In the genomic region with DNA sequence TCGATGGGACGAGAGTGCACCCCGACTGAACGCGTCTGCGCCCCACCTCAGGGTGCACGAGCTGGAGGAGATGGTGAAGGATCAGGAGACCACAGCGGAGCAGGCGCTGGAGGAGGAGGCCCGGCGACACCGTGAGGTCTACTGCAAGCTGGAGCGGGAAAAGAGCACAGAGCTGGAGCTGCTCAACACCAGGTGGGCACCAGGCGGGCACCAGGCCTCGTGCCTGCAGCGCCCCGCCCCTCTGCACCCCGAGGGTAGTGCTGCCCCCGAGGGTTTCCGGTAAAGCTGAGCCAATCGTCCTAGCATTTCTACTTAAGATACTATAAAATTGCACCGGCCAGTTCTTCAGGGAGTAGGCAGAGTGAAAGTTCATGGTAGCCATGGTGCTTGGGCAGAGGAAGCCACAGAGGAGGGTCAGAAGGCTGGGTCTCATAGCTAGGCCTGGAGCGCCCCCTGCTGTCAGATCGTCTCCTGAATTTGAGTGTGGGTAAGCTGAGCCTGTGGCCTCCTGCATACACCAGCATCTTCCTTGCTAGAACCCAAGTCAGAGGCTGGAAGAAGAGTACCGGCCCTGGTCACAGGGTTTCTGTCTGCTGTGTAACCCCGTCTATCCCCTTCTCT, we compare ENCODE assay signal across 8 mouse cellular contexts.
DNase-seq lines count a peak whose midpoint lies in the region; ATAC-seq and TF ChIP-seq lines count a peak whose summit lies in the region.

No protein-coding gene starts in this region.

- 0 out of 2 replicates have a peak overlapping the region, but pooled peaks have one; percentile 5 for H3K27ac ChIP-seq in CH12.LX (ENCODE audit: insufficient read depth, low read depth)
- no peak overlapping the region for H3K27ac ChIP-seq in forebrain, embryonic 12.5 days
- no peak overlapping the region for H3K27ac ChIP-seq in lung, embryonic 14.5 days (ENCODE audit: low read depth)
- no peak overlapping the region for H3K27ac ChIP-seq in olfactory bulb, adult 2 months (ENCODE audit: insufficient read depth, low read depth, low read length)

- H3K27me3 ChIP-seq in CH12.LX (replicated peaks): no peaks in the 10 kb centered on the region
- H3K27me3 ChIP-seq in forebrain, embryonic 12.5 days: no peaks in the 10 kb centered on the region
- no peaks in the 10 kb centered on the region for H3K27me3 ChIP-seq in lung, embryonic 14.5 days (ENCODE audit: insufficient read depth, low read length)

- dilution Hi-C loops in CH12.LX (cut with MboI; ENCODE audit: extremely low pct_ligation_motif_present, extremely low pct_unique_long_range_greater_than_20kb, low sequenced_read_pairs): no loop called here

- TF ChIP-seq EP300 in CH12.LX (IDR thresholded peaks at IDR 0.05; ENCODE audit: low read length): no peak

- H3K4me1 ChIP-seq in CH12.LX (ENCODE audit: control insufficient read depth in 1 of 2, insufficient read depth in 2 of 2): peaks cover 27 to 54% of the 10 kb centered on the region in 2 experiments
- peaks cover 4% of the 10 kb centered on the region; the same call in 1 of the 2 replicates for H3K4me1 ChIP-seq in forebrain, embryonic 12.5 days
- H3K4me1 ChIP-seq in lung, embryonic 14.5 days (ENCODE audit: insufficient read depth): no peaks in the 10 kb centered on the region
- peaks cover 14% of the 10 kb centered on the region for H3K4me1 ChIP-seq in olfactory bulb, adult 2 months (ENCODE audit: control insufficient read depth, insufficient read depth, low read length)

- in situ Hi-C loops in CH12.LX (cut with MboI; ENCODE audit: low pct_ligation_motif_present, low pct_unique_long_range_greater_than_20kb, low sequenced_read_pairs): loop anchor here (5.0 kb wide), 1 partner anchor 104 kb away; no protein-coding TSS in a partner anchor

- TF ChIP-seq CTCF in CH12.LX (conservative IDR thresholded peaks at IDR 0.05 in 1 of 2, IDR thresholded peaks at IDR 0.05 in 1 of 2; ENCODE audit: low read depth in 2 of 2, low read length in 2 of 2): peak; percentile 82 to 99
- peak; percentile 95 for TF ChIP-seq CTCF in lung, embryonic 14.5 days (IDR thresholded peaks at IDR 0.05; ENCODE audit: low read depth)
- peak; percentile 84 for TF ChIP-seq CTCF in olfactory bulb, adult 2 months (IDR thresholded peaks at IDR 0.05; ENCODE audit: insufficient read depth, low read depth, low read length)

- 69% methylated on average over 26 of the region's 26 CpGs for WGBS in forebrain, embryonic 12.5 days
- 65% methylated on average over 26 of the region's 26 CpGs for WGBS in lung, embryonic 14.5 days
- WGBS in olfactory bulb, adult 2 months: 62% methylated on average over 26 of the region's 26 CpGs

- TF ChIP-seq POLR2A in CH12.LX (IDR thresholded peaks at IDR 0.05; ENCODE audit: low read depth, low read length): no peak
- no peak for TF ChIP-seq POLR2A in olfactory bulb, adult 2 months (IDR thresholded peaks at IDR 0.05; ENCODE audit: insufficient read depth, low read depth, low read length)

- H3K4me2 ChIP-seq in CH12.LX (ENCODE audit: insufficient read depth, low read depth, poor library complexity, severe bottlenecking): no peak overlapping the region
- no peak overlapping the region for H3K4me2 ChIP-seq in forebrain, embryonic 12.5 days
- no peak overlapping the region for H3K4me2 ChIP-seq in lung, embryonic 14.5 days

- intact Hi-C loops in heart, postnatal 36 days (cut with DNase I): loop anchor here (1.0 kb wide), 2 partner anchors 61 to 102 kb away; no protein-coding TSS in a partner anchor

- no peak overlapping the region for H3K9ac ChIP-seq in CH12.LX (ENCODE audit: insufficient read depth, low read depth)
- H3K9ac ChIP-seq in forebrain, embryonic 12.5 days: no peak overlapping the region
- no peak overlapping the region for H3K9ac ChIP-seq in lung, embryonic 14.5 days

- DNase-seq in CH12.LX (ENCODE audit: extremely low read depth): peak; percentile 96
- peak; percentile 67 for DNase-seq in c-Kit-positive CD71-positive TER-119-negative erythroid progenitor cells, embryonic 14.5 days (ENCODE audit: low read depth)
- peak; percentile 86 to 95 for DNase-seq in heart, postnatal 36 days
- peak; percentile 94 for DNase-seq in layer of hippocampus, adult 11-12 months (ENCODE audit: low spot score)
- DNase-seq in lung, embryonic 14.5 days: peak; percentile 97
- DNase-seq in thymus, adult 18-20 months: peak; percentile 67 to 68

- H3K79me2 ChIP-seq in CH12.LX (replicated peaks; ENCODE audit: control insufficient read depth, extremely low read depth, insufficient read depth, poor library complexity, severe bottlenecking): peaks cover 7% of the 10 kb centered on the region; the same call in 1 of the 2 replicates

- peak; percentile 68 for ATAC-seq in forebrain, embryonic 12.5 days (ENCODE audit: low FRiP score)
- ATAC-seq in lung, embryonic 14.5 days (ENCODE audit: insufficient read depth): peak; percentile 81

- H3K36me3 ChIP-seq in CH12.LX (replicated peaks in 1 of 2; ENCODE audit: control insufficient read depth in 1 of 2, insufficient read depth in 1 of 2, low read length in 1 of 2): peaks cover 57 to 76% of the 10 kb centered on the region in 2 experiments
- peaks cover 53% of the 10 kb centered on the region for H3K36me3 ChIP-seq in forebrain, embryonic 12.5 days (replicated peaks)
- no peaks in the 10 kb centered on the region for H3K36me3 ChIP-seq in lung, embryonic 14.5 days (ENCODE audit: insufficient read depth)

- H3K4me3 ChIP-seq in CH12.LX (replicated peaks in 1 of 3; ENCODE audit: low read depth in 2 of 3, low read length in 2 of 3, poor library complexity in 1 of 3): no peak overlapping the region
- H3K4me3 ChIP-seq in forebrain, embryonic 12.5 days (replicated peaks): no peak overlapping the region
- no peak overlapping the region for H3K4me3 ChIP-seq in lung, embryonic 14.5 days (ENCODE audit: low read depth, low read length)
- no peak overlapping the region for H3K4me3 ChIP-seq in olfactory bulb, adult 2 months (ENCODE audit: insufficient read depth, low read depth, low read length)

- no peaks in the 10 kb centered on the region for H3K9me3 ChIP-seq in CH12.LX (replicated peaks; ENCODE audit: low read length)
- no peaks in the 10 kb centered on the region for H3K9me3 ChIP-seq in forebrain, embryonic 12.5 days
- no peaks in the 10 kb centered on the region for H3K9me3 ChIP-seq in lung, embryonic 14.5 days (ENCODE audit: low read depth, low read length)

- TF ChIP-seq RAD21 in CH12.LX (IDR thresholded peaks at IDR 0.05; ENCODE audit: low read depth, low read length): peak; percentile 100

TF ChIP-seq in CH12.LX, 34 proteins besides CTCF, POLR2A, EP300 and RAD21:
- no peak for TF ChIP-seq BHLHE40 (IDR thresholded peaks at IDR 0.05; ENCODE audit: low read depth, low read length)
- TF ChIP-seq UBTF (IDR thresholded peaks at IDR 0.05; ENCODE audit: low read depth, low read length): no peak
- no peak for TF ChIP-seq ZKSCAN1 (IDR thresholded peaks at IDR 0.05; ENCODE audit: borderline replicate concordance, low read depth, low read length)
- no peak for TF ChIP-seq ZNF384 (IDR thresholded peaks at IDR 0.05; ENCODE audit: low read depth, low read length)
- no peak for TF ChIP-seq MAX (IDR thresholded peaks at IDR 0.05; ENCODE audit: low read length)
- TF ChIP-seq USF2 (conservative IDR thresholded peaks at IDR 0.05; ENCODE audit: low read depth, low read length): no peak
- TF ChIP-seq MXI1 (IDR thresholded peaks at IDR 0.05; ENCODE audit: low read depth, low read length): no peak
- TF ChIP-seq MAFK (IDR thresholded peaks at IDR 0.05; ENCODE audit: insufficient replicate concordance, low read length): no peak
- TF ChIP-seq USF1 (IDR thresholded peaks at IDR 0.05; ENCODE audit: low read depth, low read length): no peak
- no peak for TF ChIP-seq HCFC1 (IDR thresholded peaks at IDR 0.05; ENCODE audit: low read depth, low read length)
- TF ChIP-seq SMC3 (IDR thresholded peaks at IDR 0.05; ENCODE audit: low read depth, low read length): peak; percentile 100
- TF ChIP-seq ZC3H11A (IDR thresholded peaks at IDR 0.05; ENCODE audit: low read depth, low read length): peak; percentile 98
- TF ChIP-seq RCOR1 (conservative IDR thresholded peaks at IDR 0.05; ENCODE audit: low read depth, low read length): no peak
- TF ChIP-seq KAT2A (IDR thresholded peaks at IDR 0.05; ENCODE audit: insufficient replicate concordance, low read length): no peak
- TF ChIP-seq MYC (IDR thresholded peaks at IDR 0.05; ENCODE audit: low read depth, low read length): no peak
- TF ChIP-seq ELF1 (IDR thresholded peaks at IDR 0.05; ENCODE audit: low read depth, low read length): no peak
- TF ChIP-seq PAX5 (IDR thresholded peaks at IDR 0.05; ENCODE audit: low read length): no peak
- no peak for TF ChIP-seq POLR2AphosphoS2 (IDR thresholded peaks at IDR 0.05; ENCODE audit: low read depth, low read length)
- TF ChIP-seq ETS1 (conservative IDR thresholded peaks at IDR 0.05; ENCODE audit: low read depth, low read length): no peak
- peak; percentile 30; the same call in 1 of the 2 replicates for TF ChIP-seq NRF1 (IDR thresholded peaks at IDR 0.05; ENCODE audit: low read depth, low read length)
- TF ChIP-seq GABPA (IDR thresholded peaks at IDR 0.05; ENCODE audit: insufficient replicate concordance, low read depth, low read length): no peak
- TF ChIP-seq SIN3A (IDR thresholded peaks at IDR 0.05; ENCODE audit: low read length): no peak
- 0 out of 2 replicates have a peak, but pooled peaks have one; percentile 58 for TF ChIP-seq IRF4 (IDR thresholded peaks at IDR 0.05; ENCODE audit: low read depth, low read length)
- TF ChIP-seq JUND (conservative IDR thresholded peaks at IDR 0.05; ENCODE audit: low read depth, low read length): no peak
- TF ChIP-seq E2F4 (IDR thresholded peaks at IDR 0.05; ENCODE audit: insufficient replicate concordance, low read depth, low read length): no peak
- 0 out of 2 replicates have a peak, but pooled peaks have one; percentile 25 for TF ChIP-seq TCF12 (IDR thresholded peaks at IDR 0.05; ENCODE audit: low read depth, low read length)
- no peak for TF ChIP-seq ZMIZ1 (IDR thresholded peaks at IDR 0.05; ENCODE audit: low read depth, low read length)
- no peak for TF ChIP-seq CHD2 (IDR thresholded peaks at IDR 0.05; ENCODE audit: low read length)
- no peak; the same call in 1 of the 2 replicates for TF ChIP-seq MEF2A (IDR thresholded peaks at IDR 0.05; ENCODE audit: borderline replicate concordance, low read depth, low read length)
- TF ChIP-seq MAZ (IDR thresholded peaks at IDR 0.05; ENCODE audit: low read depth, low read length): no peak
- peak; percentile 61; the same call in 1 of the 2 replicates for TF ChIP-seq NELFE (IDR thresholded peaks at IDR 0.05; ENCODE audit: low read depth, low read length)
